Mouse (Mus musculus): ENCODE results near the gene Rasl12. TPM values are rescaled to one million over a fixed set of nuclear protein-coding genes. Genes with fewer than 3 reads are reported as not detected.

The Rasl12 gene
- polyA plus RNA-seq, 1 experiment from 2014 or later = 84.4 TPM

DNA sequence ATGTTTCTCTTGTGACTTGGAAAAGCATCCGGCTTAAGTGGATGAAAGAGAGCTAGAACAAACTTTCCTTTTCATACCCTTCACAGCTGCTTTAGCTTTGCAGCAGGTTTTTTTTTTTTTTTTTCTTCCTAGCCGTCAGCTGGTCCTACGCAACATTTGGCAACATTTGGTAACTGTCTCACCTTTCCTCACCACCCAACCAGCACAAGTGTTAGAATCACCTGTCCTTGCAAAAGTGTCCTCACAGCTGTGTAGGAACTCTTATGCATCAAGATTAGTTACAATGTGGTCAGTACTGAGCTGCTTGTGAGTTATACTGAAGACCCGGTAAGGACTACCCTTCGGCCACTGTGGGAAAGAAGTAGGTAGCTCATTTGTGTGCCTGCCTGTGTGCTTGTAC is 64.2 kb downstream of the Rasl12 start:
- Histone ChIP-seq H3K4me3 (ENCODE audit: low read depth, low read length) (no peak overlapping the region), H3K9me3 (ENCODE audit: low read length) (no peaks in the 10 kb centered on the region), H3K27ac (ENCODE audit: low read length) (0 out of 2 replicates have a peak overlapping the region, but pooled peaks have one; percentile 33), H3K4me2 (replicated peaks; ENCODE audit: low read depth, low read length) (0 out of 2 replicates have a peak overlapping the region, but pooled peaks have one; percentile 19), H3K4me1 (ENCODE audit: insufficient read depth, low read depth, low read length) (peaks cover 4% of the 10 kb centered on the region; the same call in 1 of the 2 replicates), H3K27me3 (replicated peaks; ENCODE audit: insufficient read depth, low read length) (no peaks in the 10 kb centered on the region), H3K36me3 (ENCODE audit: insufficient read depth, low read length) (peaks cover 5% of the 10 kb centered on the region; the same call in 1 of the 2 replicates), H3K9ac (replicated peaks; ENCODE audit: low read depth) (no peak overlapping the region)
- DNase-seq (ENCODE audit: low spot score) (peak; percentile 86), ATAC-seq (peak; percentile 55)
- TF ChIP-seq EP300 (IDR thresholded peaks at IDR 0.05) (no peak), CTCF (IDR thresholded peaks at IDR 0.05) (no peak)
- 43% methylated on average over 5 of the region's 5 CpGs for whole genome bisulfite sequencing

DNA sequence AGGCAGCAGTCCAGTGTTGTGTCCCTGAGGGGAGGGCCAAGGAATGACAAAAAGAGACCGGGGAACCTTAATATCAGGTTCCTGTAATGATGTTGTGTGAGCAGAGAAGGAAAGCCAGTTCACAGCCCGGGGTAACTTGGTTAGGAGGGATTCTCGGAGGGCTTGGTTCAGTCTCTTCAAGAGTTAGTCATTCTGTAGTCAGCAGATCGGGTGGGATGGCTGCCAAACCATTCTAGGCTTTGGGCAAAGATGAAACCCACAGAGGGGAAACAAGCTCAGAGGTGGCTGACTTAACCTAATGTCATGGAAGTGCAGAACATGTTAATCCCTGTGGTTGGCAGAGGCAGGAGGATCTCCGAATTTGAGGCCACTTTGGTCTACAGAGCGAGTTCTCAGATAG is 65.9 kb downstream of the Rasl12 start:
- DNase-seq (ENCODE audit: low spot score) = no peak
- H3K9ac ChIP-seq (replicated peaks; ENCODE audit: low read depth) = no peak overlapping the region
- 87% methylated on average over 6 of the region's 6 CpGs for WGBS
- H3K9me3 ChIP-seq (ENCODE audit: low read length) = no peaks in the 10 kb centered on the region
- TF ChIP-seq CTCF (IDR thresholded peaks at IDR 0.05) (no peak), EP300 (IDR thresholded peaks at IDR 0.05) (no peak)
- no peak overlapping the region for H3K4me3 ChIP-seq (ENCODE audit: low read depth, low read length)
- H3K27ac ChIP-seq (ENCODE audit: low read length) = no peak overlapping the region
- no peak for ATAC-seq
- no peak overlapping the region for H3K4me2 ChIP-seq (replicated peaks; ENCODE audit: low read depth, low read length)
- peaks cover 4% of the 10 kb centered on the region; the same call in 1 of the 2 replicates for H3K4me1 ChIP-seq (ENCODE audit: insufficient read depth, low read depth, low read length)
- H3K27me3 ChIP-seq (replicated peaks; ENCODE audit: insufficient read depth, low read length) = no peaks in the 10 kb centered on the region
- H3K36me3 ChIP-seq (ENCODE audit: insufficient read depth, low read length) = peaks cover 5% of the 10 kb centered on the region; the same call in 1 of the 2 replicates

Other genes starting within 250 kb of the Rasl12 start
- gene Parp16, start 203.2 kb upstream of the Rasl12 start, polyA plus RNA-seq (2015; fragmentation: Nextera tagmentation; extraction: Ambion mirVana) = 5.3 and 5.4 TPM in 2 replicates
- gene Cilp, start 133.3 kb upstream of the Rasl12 start, polyA plus RNA-seq (2015; fragmentation: Nextera tagmentation; extraction: Ambion mirVana) = 0.08 and 0.13 TPM in 2 replicates
- gene Clpx, start 104.2 kb upstream of the Rasl12 start, polyA plus RNA-seq (2015; fragmentation: Nextera tagmentation; extraction: Ambion mirVana) = 38.8 and 43.5 TPM in 2 replicates
- gene Pdcd7, start 52.4 kb upstream of the Rasl12 start, polyA plus RNA-seq (2015; fragmentation: Nextera tagmentation; extraction: Ambion mirVana) = 8.6 and 8.7 TPM in 2 replicates
- gene Ubap1l, start 37.5 kb upstream of the Rasl12 start, polyA plus RNA-seq (2015; fragmentation: Nextera tagmentation; extraction: Ambion mirVana) = 0.33 and 0.40 TPM in 2 replicates
- gene Kbtbd13, start 6.9 kb upstream of the Rasl12 start, polyA plus RNA-seq (2015; fragmentation: Nextera tagmentation; extraction: Ambion mirVana) = 2.4 and 2.9 TPM in 2 replicates
- not detected in 2 replicates for gene Slc51b, start 24.4 kb downstream of the Rasl12 start, polyA plus RNA-seq (2015; fragmentation: Nextera tagmentation; extraction: Ambion mirVana)
- 10.2 and 11.5 TPM in 2 replicates for gene Mtfmt, start 37.3 kb downstream of the Rasl12 start, polyA plus RNA-seq (2015; fragmentation: Nextera tagmentation; extraction: Ambion mirVana)
- 94.0 and 94.2 TPM in 2 replicates for gene Spg21, start 62.4 kb downstream of the Rasl12 start, polyA plus RNA-seq (2015; fragmentation: Nextera tagmentation; extraction: Ambion mirVana)
- not detected in 2 replicates for gene Ankdd1a, start 121.7 kb downstream of the Rasl12 start, polyA plus RNA-seq (2015; fragmentation: Nextera tagmentation; extraction: Ambion mirVana)
- 20.3 and 21.1 TPM in 2 replicates for gene Plekho2, start 181.5 kb downstream of the Rasl12 start, polyA plus RNA-seq (2015; fragmentation: Nextera tagmentation; extraction: Ambion mirVana)
- gene Pif1, start 188.7 kb downstream of the Rasl12 start, polyA plus RNA-seq (2015; fragmentation: Nextera tagmentation; extraction: Ambion mirVana) = 0.56 and 0.87 TPM in 2 replicates
- gene Rbpms2, start 231.1 kb downstream of the Rasl12 start, polyA plus RNA-seq (2015; fragmentation: Nextera tagmentation; extraction: Ambion mirVana) = 6.1 and 6.5 TPM in 2 replicates